In the genomic region with DNA sequence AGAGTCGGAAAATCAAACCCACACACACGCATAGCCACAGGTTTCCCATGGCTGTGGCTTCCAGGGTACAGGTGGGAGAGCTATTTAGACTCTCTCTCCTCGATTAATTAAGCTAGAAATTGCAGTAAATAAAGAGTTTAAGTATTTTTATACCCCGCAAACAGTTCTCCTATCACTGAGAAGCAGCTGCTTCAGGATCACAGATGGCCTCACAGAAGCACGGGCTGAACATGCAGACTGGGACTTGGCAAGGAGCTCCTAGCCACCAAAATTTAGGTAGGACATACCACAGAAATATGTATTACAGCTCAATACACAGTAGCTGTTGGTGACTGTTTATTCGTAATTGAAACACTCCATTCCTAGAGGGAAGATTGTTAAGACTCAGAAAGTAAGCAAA, we compare ENCODE assay signal across 33 mouse cellular contexts. TPM values are rescaled to one million over a fixed set of nuclear protein-coding genes. Genes with fewer than 3 reads are reported as not detected.
DNase-seq lines count a peak whose midpoint lies in the region; ATAC-seq and TF ChIP-seq lines count a peak whose summit lies in the region.
"Had no signal": no experiment of that assay in that cellular context is flagged by ENCODE, and none has a peak within 500 bp of the region (broad histone marks: within the 10 kb centered on the region; RNA-seq: fewer than 3 reads in every experiment).

No protein-coding gene starts in this region.

- TF ChIP-seq CTCF in cerebellum, adult 2 months (IDR thresholded peaks at IDR 0.05; ENCODE audit: borderline replicate concordance, insufficient read depth, low read depth, low read length) = no peak

- no peak for ATAC-seq in cerebellum, adult (ENCODE audit: insufficient number of reproducible peaks, low FRiP score, low TSS enrichment)
- peak; percentile 41; the same call in 1 of the 2 replicates for ATAC-seq in frontal cortex, adult (ENCODE audit: low TSS enrichment)
- no peak for ATAC-seq in kidney, embryonic 15.5 days (replicated peaks; ENCODE audit: low FRiP score)
- ATAC-seq: activated CD4-positive, CD25-positive, alpha-beta regulatory T cell, adult 4 months; intestine, embryonic 16.5 days had no signal

- H3K36me3 ChIP-seq in kidney, embryonic 15.5 days = no peaks in the 10 kb centered on the region
- H3K36me3 ChIP-seq: embryonic facial prominence, embryonic 10.5 days; embryonic facial prominence, embryonic 15.5 days; heart, embryonic 12.5 days; hindbrain, embryonic 13.5 days; limb, embryonic 10.5 days; limb, embryonic 15.5 days; liver, embryonic 13.5 days had no signal

- H3K4me2 ChIP-seq in kidney, embryonic 15.5 days = no peak overlapping the region
- H3K4me2 ChIP-seq: embryonic facial prominence, embryonic 15.5 days; heart, embryonic 12.5 days; hindbrain, embryonic 13.5 days; limb, embryonic 15.5 days; liver, embryonic 13.5 days had no signal

- H3K4me3 ChIP-seq in cerebellum, adult 2 months (replicated peaks; ENCODE audit: insufficient read depth, low read depth, low read length) = no peak overlapping the region
- H3K4me3 ChIP-seq in kidney, embryonic 15.5 days (replicated peaks) = no peak overlapping the region
- H3K4me3 ChIP-seq: embryonic facial prominence, embryonic 10.5 days; embryonic facial prominence, embryonic 15.5 days; heart, embryonic 12.5 days; hindbrain, embryonic 13.5 days; limb, embryonic 10.5 days; limb, embryonic 15.5 days; liver, embryonic 13.5 days had no signal

- no peak overlapping the region for H3K27ac ChIP-seq in cerebellum, adult 2 months (ENCODE audit: insufficient read depth, low read length)
- H3K27ac ChIP-seq in kidney, embryonic 15.5 days = no peak overlapping the region
- H3K27ac ChIP-seq: embryonic facial prominence, embryonic 10.5 days; embryonic facial prominence, embryonic 15.5 days; hindbrain, embryonic 13.5 days; limb, embryonic 10.5 days; limb, embryonic 15.5 days; liver, embryonic 13.5 days; stomach, postnatal 0 days had no signal

- TF ChIP-seq POLR2A in cerebellum, adult 2 months (IDR thresholded peaks at IDR 0.05; ENCODE audit: borderline replicate concordance, insufficient read depth, low read length) = no peak

- 44% methylated on average over 6 of the region's 6 CpGs for WGBS in cerebellum, adult 2 months
- WGBS in kidney, embryonic 15.5 days = 81% methylated on average over 6 of the region's 6 CpGs

- H3K4me1 ChIP-seq in cerebellum, adult 2 months (ENCODE audit: control insufficient read depth, insufficient read depth, low read length) = peaks cover 5% of the 10 kb centered on the region; the same call in 1 of the 2 replicates
- H3K4me1 ChIP-seq in kidney, embryonic 15.5 days = no peaks in the 10 kb centered on the region
- H3K4me1 ChIP-seq: embryonic facial prominence, embryonic 10.5 days; embryonic facial prominence, embryonic 15.5 days; heart, embryonic 12.5 days; hindbrain, embryonic 13.5 days; limb, embryonic 10.5 days; limb, embryonic 15.5 days; liver, embryonic 13.5 days had no signal

- no peak overlapping the region for H3K9ac ChIP-seq in kidney, embryonic 15.5 days
- H3K9ac ChIP-seq: embryonic facial prominence, embryonic 15.5 days; heart, embryonic 12.5 days; hindbrain, embryonic 13.5 days; limb, embryonic 15.5 days; liver, embryonic 13.5 days had no signal

- no peaks in the 10 kb centered on the region for H3K9me3 ChIP-seq in kidney, embryonic 15.5 days (replicated peaks)
- H3K9me3 ChIP-seq: embryonic facial prominence, embryonic 10.5 days; embryonic facial prominence, embryonic 15.5 days; hindbrain, embryonic 13.5 days; limb, embryonic 10.5 days; limb, embryonic 15.5 days; liver, embryonic 13.5 days had no signal

- H3K27me3 ChIP-seq in cerebellum, adult 2 months (ENCODE audit: control insufficient read depth, insufficient read depth, low read length) = no peaks in the 10 kb centered on the region
- H3K27me3 ChIP-seq in kidney, embryonic 15.5 days = no peaks in the 10 kb centered on the region
- H3K27me3 ChIP-seq: CH12.LX; embryonic facial prominence, embryonic 15.5 days; heart, embryonic 12.5 days; hindbrain, embryonic 13.5 days; limb, embryonic 15.5 days; liver, embryonic 13.5 days had no signal

- peak; percentile 25 to 26 for DNase-seq in cerebellum, adult 2 months
- DNase-seq in frontal cortex, postnatal 25 days (ENCODE audit: low spot score in 2 of 2) = no peak
- peak; percentile 64 to 82 for DNase-seq in layer of hippocampus, adult 8-10 months (ENCODE audit: low spot score in 2 of 2)
- DNase-seq in telencephalon, adult 2 months (ENCODE audit: low read depth, low spot score) = peak; percentile 17
- no peak for DNase-seq in heart, adult 9 months (ENCODE audit: low spot score in 2 of 2)
- DNase-seq: adrenal gland, adult 2 months; cerebellum, adult 11-12 months; gastrocnemius, postnatal 25 days; heart, adult 18-20 months; heart, postnatal 4 days; kidney, adult 8-10 months; kidney, postnatal 10 days; liver, embryonic 13.5 days; lung, adult 2 months; lung, postnatal 10 days; midbrain, embryonic 14.5 days; right cerebral cortex, postnatal 4 days; thymus, adult 2 months; thymus, postnatal 36 days had no signal

RNA-seq across cellular contexts. Expression of a gene that starts 14.0 kb away (rescaled TPM):
- 15.2 and 16.9 TPM in 2 replicates for polyA plus RNA-seq in cerebellum, adult 2 months (2012; rRNA removed)
- total RNA-seq in layer of hippocampus, adult 8-10 months (2022) = 10 to 100 TPM; 59.8 to 84.1 (median 75.7) TPM
- polyA plus RNA-seq in kidney, embryonic 15.5 days (2015; fragmentation: Nextera tagmentation; extraction: Ambion mirVana) = 0.56 and 1.0 TPM in 2 replicates
- total RNA-seq: monocyte, adult 5-6 weeks had no signal

Comparison
In these comparisons a context has a peak if more than half of its experiments do, and no peak if none do; other contexts are left out.
1. DNase-seq: peak in cerebellum, adult 2 months (2 of 2), layer of hippocampus, adult 8-10 months (2 of 2) and telencephalon, adult 2 months (single experiment); none in frontal cortex, postnatal 25 days (0 of 2) and heart, adult 9 months (0 of 2).